Mouse (Mus musculus) liver, embryonic 11.5 days (tissue): Measurements from ENCODE around the gene Disp3. TPM values are rescaled to one million over a fixed set of nuclear protein-coding genes. Genes with fewer than 3 reads are reported as not detected.

Experiments used
- ATAC-seq: fragments of 200-750 bp; cut with Nextera tagmentation; replicated peaks from 2 replicates; pipeline ENCODE4 v1.8.0; 2017; ENCODE audit warnings: moderate number of reproducible peaks, mild to moderate bottlenecking, moderate TSS enrichment, moderate library complexity; ENCODE audit not compliant: low FRiP score
- DNase-seq: peaks from one replicate; pipeline ENCODE4 v3.0.0-alpha.2; 2017; ENCODE audit warnings: low spot score
- H3K27ac ChIP-seq: fragments of 300-500 bp; sonication (generic); 2 replicates; pipeline ENCODE4 v1.5.1; 2014; ENCODE audit warnings: mild to moderate bottlenecking, low read depth, low read length, control low read depth
- H3K27me3 ChIP-seq: fragments of 300-500 bp; sonication (generic); replicated peaks from 2 replicates; pipeline ENCODE4 v1.6.1; 2014; ENCODE audit warnings: low read length, mixed read lengths; ENCODE audit not compliant: control insufficient read depth, insufficient read depth
- H3K36me3 ChIP-seq: fragments of 300-500 bp; sonication (generic); 2 replicates; pipeline ENCODE4 v1.6.1; 2014; ENCODE audit warnings: mild to moderate bottlenecking, low read length, moderate library complexity, mixed read lengths; ENCODE audit not compliant: control insufficient read depth, insufficient read depth
- H3K4me1 ChIP-seq: fragments of 300-500 bp; sonication (generic); replicated peaks from 2 replicates; pipeline ENCODE4 v1.6.1; 2014; ENCODE audit warnings: low read length, mixed read lengths; ENCODE audit not compliant: control insufficient read depth, insufficient read depth
- H3K4me2 ChIP-seq: fragments of 300-500 bp; sonication (generic); 2 replicates; pipeline ENCODE4 v1.6.1; 2014; ENCODE audit warnings: mild to moderate bottlenecking, control low read depth, moderate library complexity
- H3K4me3 ChIP-seq: fragments of 300-500 bp; sonication (generic); 2 replicates; pipeline ENCODE4 v1.5.1; 2014; ENCODE audit warnings: low read depth, low read length, control low read depth
- H3K9ac ChIP-seq: fragments of 300-500 bp; sonication (generic); 2 replicates; pipeline ENCODE4 v1.6.1; 2014; ENCODE audit warnings: low read depth, low read length, control low read depth
- H3K9me3 ChIP-seq: fragments of 300-500 bp; sonication (generic); 2 replicates; pipeline ENCODE4 v1.6.1; 2016; ENCODE audit warnings: low read length, inconsistent platforms, mixed read lengths; ENCODE audit not compliant: control insufficient read depth
- WGBS: fragments of 180-500 bp; shearing (Covaris S2); extraction: QIAGEN DNeasy Blood & Tissue Kit; methylation state at CpG from one replicate; pipeline ENCODE4 v1.1.7; 2014; 5-methylcytosine and 5-hydroxymethylcytosine counted together
- polyA plus RNA-seq: library from polyadenylated mRNA; unstranded; fragments of >200 nt; fragmentation: Nextera tagmentation; extraction: Ambion mirVana; gene quantifications from 2 replicates; pipeline ENCODE4 v1.2.1, GENCODE M21; 2014

Disp3 gene
- polyA plus RNA-seq, 1 experiment from 2014 or later = not detected

DNA sequence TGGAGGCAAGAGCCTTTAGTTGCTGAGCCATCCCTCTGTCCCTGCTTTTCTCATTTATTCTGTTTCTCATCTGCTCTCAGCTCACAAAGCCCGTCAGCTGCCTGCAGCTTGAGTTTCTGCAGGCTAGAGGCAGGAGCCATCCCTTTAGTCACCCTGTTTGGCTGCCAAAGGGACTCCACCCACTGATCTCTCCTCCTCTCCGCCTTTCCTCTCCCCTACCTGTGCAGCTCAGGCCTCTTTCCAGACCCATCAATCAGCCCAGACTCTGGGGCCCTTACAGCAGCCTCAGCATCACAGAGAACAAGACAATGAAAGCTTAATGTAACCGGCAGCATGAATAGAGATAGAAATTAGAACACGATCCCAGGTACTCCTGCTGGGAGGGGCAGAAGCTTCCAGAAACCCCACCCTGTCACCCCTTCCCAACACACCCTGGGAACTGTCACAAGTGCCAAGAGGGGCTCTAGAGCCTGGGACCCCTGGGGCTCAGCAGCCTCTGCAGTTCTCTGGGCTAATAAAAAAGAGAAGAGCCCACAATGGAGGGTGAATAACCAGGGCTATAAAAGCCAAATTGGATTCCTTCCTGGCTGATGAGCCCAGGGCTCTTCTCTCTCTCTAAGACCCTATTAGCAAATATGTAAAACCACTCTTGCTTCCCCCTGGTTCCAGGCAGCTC lies 10.8 kb downstream of the Disp3 start:
- H3K27ac ChIP-seq = no peak overlapping the region
- WGBS = 29% methylated on average over 4 of the region's 4 CpGs
- H3K36me3 ChIP-seq = no peaks in the 10 kb centered on the region
- no peak overlapping the region for H3K9ac ChIP-seq
- peaks cover 27% of the 10 kb centered on the region for H3K27me3 ChIP-seq
- H3K4me3 ChIP-seq = no peak overlapping the region
- DNase-seq (no peak), ATAC-seq (no peak)
- H3K9me3 ChIP-seq = no peaks in the 10 kb centered on the region
- H3K4me2 ChIP-seq = no peak overlapping the region
- H3K4me1 ChIP-seq = no peaks in the 10 kb centered on the region

DNA sequence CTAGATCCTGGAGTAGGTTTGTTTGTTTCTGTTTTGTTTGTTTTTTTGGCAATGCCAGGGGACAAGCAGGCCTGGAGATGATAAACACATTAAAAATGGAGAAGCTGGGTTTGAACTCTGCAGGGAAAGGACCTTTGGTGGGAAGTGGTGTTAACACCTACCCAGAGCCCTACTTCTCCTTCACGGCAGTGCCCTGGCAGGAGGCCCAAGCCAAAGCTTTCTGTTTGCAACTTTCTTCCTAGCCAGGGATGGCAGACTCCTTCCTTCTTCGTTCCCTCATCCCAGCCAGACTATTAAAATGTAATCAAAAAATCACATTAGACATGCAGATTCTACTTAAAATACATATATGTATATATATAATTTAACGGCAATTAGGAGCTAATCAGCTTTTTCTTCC lies 13.1 kb downstream of the Disp3 start:
- no peaks in the 10 kb centered on the region for H3K9me3 ChIP-seq
- H3K27me3 ChIP-seq = peaks cover 49% of the 10 kb centered on the region
- DNase-seq = no peak
- H3K9ac ChIP-seq = no peak overlapping the region
- no peak overlapping the region for H3K4me2 ChIP-seq
- WGBS = 56% methylated on average over 3 of the region's 3 CpGs
- H3K4me3 ChIP-seq = no peak overlapping the region
- no peaks in the 10 kb centered on the region for H3K4me1 ChIP-seq
- no peaks in the 10 kb centered on the region for H3K36me3 ChIP-seq
- ATAC-seq = no peak
- H3K27ac ChIP-seq = no peak overlapping the region

- Histone ChIP-seq H3K4me1 (no peaks in the 10 kb centered on the region), H3K9me3 (no peaks in the 10 kb centered on the region), H3K27ac (no peak overlapping the region), H3K4me2 (no peak overlapping the region), H3K36me3 (no peaks in the 10 kb centered on the region), H3K9ac (no peak overlapping the region), H3K27me3 (peaks cover 53% of the 10 kb centered on the region), H3K4me3 (no peak overlapping the region)
- no peak for ATAC-seq
- 17% methylated on average over 2 of the region's 2 CpGs for WGBS
- DNase-seq = no peak
Observed at GRCm38 (mm10) chr4:148273229-148273628, 14.5 kb downstream of the Disp3 start.

- Histone ChIP-seq H3K27ac (no peak overlapping the region), H3K9me3 (no peaks in the 10 kb centered on the region), H3K36me3 (no peaks in the 10 kb centered on the region), H3K4me3 (no peak overlapping the region), H3K27me3 (peaks cover 51% of the 10 kb centered on the region), H3K9ac (no peak overlapping the region), H3K4me1 (no peaks in the 10 kb centered on the region), H3K4me2 (peak overlapping the region; percentile 5; the same call in 1 of the 2 replicates)
- 7% methylated on average over 39 of the region's 39 CpGs for WGBS
- no peak for ATAC-seq
- no peak for DNase-seq
Observed at GRCm38 (mm10) chr4:148271656-148272055, 16.1 kb downstream of the Disp3 start.

- Histone ChIP-seq H3K27me3 (peaks cover 26% of the 10 kb centered on the region), H3K4me1 (no peaks in the 10 kb centered on the region), H3K4me3 (no peak overlapping the region), H3K27ac (no peak overlapping the region), H3K4me2 (no peak overlapping the region), H3K9me3 (no peaks in the 10 kb centered on the region), H3K9ac (no peak overlapping the region), H3K36me3 (no peaks in the 10 kb centered on the region)
- DNase-seq = no peak
- ATAC-seq = no peak
- WGBS = 74% methylated on average over 6 of the region's 6 CpGs
Observed at GRCm38 (mm10) chr4:148266973-148267507, 20.7 kb downstream of the Disp3 start.

GRCm38 (mm10) chr4:148259941-148260340 lies 27.8 kb downstream of the Disp3 start:
- H3K36me3 ChIP-seq = no peaks in the 10 kb centered on the region
- no peak for ATAC-seq
- peaks cover 4% of the 10 kb centered on the region; the same call in 1 of the 2 replicates for H3K27me3 ChIP-seq
- no peak overlapping the region for H3K9ac ChIP-seq
- H3K4me1 ChIP-seq = no peaks in the 10 kb centered on the region
- H3K4me2 ChIP-seq = no peak overlapping the region
- H3K27ac ChIP-seq = no peak overlapping the region
- no peak overlapping the region for H3K4me3 ChIP-seq
- no peak for DNase-seq
- H3K9me3 ChIP-seq = no peaks in the 10 kb centered on the region
- WGBS = 81% methylated on average over 4 of the region's 4 CpGs

DNA sequence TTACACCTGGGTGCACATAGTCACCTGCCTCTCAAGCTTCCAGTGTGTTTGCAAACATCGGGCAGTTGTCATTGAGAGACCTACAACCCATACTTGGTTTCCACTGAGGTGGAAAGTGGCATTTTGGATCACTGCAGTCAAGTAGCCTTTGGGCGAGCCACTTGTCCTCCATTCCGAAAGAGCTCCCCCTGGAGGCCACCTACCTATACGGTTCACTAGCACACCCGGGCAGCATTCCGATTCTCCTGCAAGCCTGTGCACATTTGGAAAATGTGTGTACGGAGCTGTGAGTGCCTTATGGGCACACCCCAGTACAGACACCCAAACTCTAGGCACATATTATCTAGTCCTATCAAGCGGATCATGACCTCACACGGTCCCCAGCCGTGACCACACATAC lies 38.4 kb downstream of the Disp3 start:
- Histone ChIP-seq H3K4me2 (no peak overlapping the region), H3K9me3 (no peaks in the 10 kb centered on the region), H3K9ac (no peak overlapping the region), H3K4me1 (no peaks in the 10 kb centered on the region), H3K27ac (no peak overlapping the region), H3K27me3 (no peaks in the 10 kb centered on the region), H3K4me3 (no peak overlapping the region), H3K36me3 (no peaks in the 10 kb centered on the region)
- 33% methylated on average over 10 of the region's 10 CpGs for WGBS
- DNase-seq = no peak
- ATAC-seq = no peak

GRCm38 (mm10) chr4:148240387-148240786 lies 47.4 kb downstream of the Disp3 start:
- ATAC-seq (no peak), DNase-seq (no peak)
- Histone ChIP-seq H3K4me1 (no peaks in the 10 kb centered on the region), H3K4me3 (no peak overlapping the region), H3K27me3 (no peaks in the 10 kb centered on the region), H3K9me3 (no peaks in the 10 kb centered on the region), H3K4me2 (no peak overlapping the region), H3K27ac (no peak overlapping the region), H3K36me3 (no peaks in the 10 kb centered on the region), H3K9ac (no peak overlapping the region)
- 77% methylated on average over 9 of the region's 9 CpGs for WGBS

- Histone ChIP-seq H3K4me2 (no peak overlapping the region), H3K9me3 (no peaks in the 10 kb centered on the region), H3K4me1 (no peaks in the 10 kb centered on the region), H3K4me3 (no peak overlapping the region), H3K36me3 (no peaks in the 10 kb centered on the region), H3K27ac (no peak overlapping the region), H3K27me3 (no peaks in the 10 kb centered on the region), H3K9ac (no peak overlapping the region)
- ATAC-seq (no peak), DNase-seq (no peak)
- WGBS = 82% methylated on average over 10 of the region's 10 CpGs
Observed at GRCm38 (mm10) chr4:148239474-148240130, 48.2 kb downstream of the Disp3 start.
